Mouse (Mus musculus) kidney, postnatal 0 days (tissue): ENCODE results near the gene D13Ertd608e. TPM values are rescaled to one million over a fixed set of nuclear protein-coding genes. Genes with fewer than 3 reads are reported as not detected.
"Not testable (repeated sequence)": the region's sequence is repeated elsewhere in the genome, so short reads cannot be mapped to it uniquely, and the experiment has no call there.

ENCODE experiments used
- ATAC-seq: fragments of 200-750 bp; cut with Nextera tagmentation; replicated peaks from 2 replicates; pipeline ENCODE4 v1.8.0; 2017; ENCODE audit warnings: low read depth, moderate number of reproducible peaks, moderate TSS enrichment, moderate library complexity; ENCODE audit not compliant: low FRiP score
- DNase-seq: peaks from one replicate; pipeline ENCODE4 v3.0.0-alpha.2; 2016; ENCODE audit warnings: low spot score
- H3K27ac ChIP-seq: fragments of 300-500 bp; sonication (generic); 2 replicates; pipeline ENCODE4 v1.5.1; 2014; ENCODE audit warnings: mild to moderate bottlenecking
- H3K27me3 ChIP-seq: fragments of 300-500 bp; sonication (generic); 2 replicates; pipeline ENCODE4 v1.6.1; 2014; ENCODE audit warnings: low read length, mixed read lengths; ENCODE audit not compliant: insufficient read depth
- H3K36me3 ChIP-seq: fragments of 300-500 bp; sonication (generic); 2 replicates; pipeline ENCODE4 v1.6.1; 2014; ENCODE audit warnings: low read length, mixed read lengths; ENCODE audit not compliant: insufficient read depth
- H3K4me1 ChIP-seq: fragments of 300-500 bp; sonication (generic); replicated peaks from 2 replicates; pipeline ENCODE4 v1.6.1; 2014; ENCODE audit warnings: antibody characterized with exemption, low read length, mixed read lengths; ENCODE audit not compliant: insufficient read depth
- H3K4me2 ChIP-seq: fragments of 300-500 bp; sonication (generic); 2 replicates; pipeline ENCODE4 v1.6.1; 2014; ENCODE audit warnings: mild to moderate bottlenecking, low read length, moderate library complexity, mixed read lengths
- H3K4me3 ChIP-seq: fragments of 300-500 bp; sonication (generic); replicated peaks from 2 replicates; pipeline ENCODE4 v1.5.1; 2014; ENCODE audit warnings: low read depth, low read length
- H3K9ac ChIP-seq: fragments of 300-500 bp; sonication (generic); 2 replicates; pipeline ENCODE4 v1.6.1; 2014; ENCODE audit warnings: low read depth, low read length
- H3K9me3 ChIP-seq: fragments of 300-500 bp; sonication (generic); replicated peaks from 2 replicates; pipeline ENCODE4 v1.6.1; 2016; ENCODE audit warnings: low read length, inconsistent platforms, mixed read lengths
- CTCF ChIP-seq: IDR thresholded peaks from 2 replicates; pipeline ENCODE4 v1.5.1; 2016; ENCODE audit warnings: antibody characterized with exemption, low read depth, mild to moderate bottlenecking, moderate library complexity
- WGBS: fragments of 180-500 bp; shearing (Covaris S2); extraction: QIAGEN DNeasy Blood & Tissue Kit; methylation state at CpG from one replicate; pipeline ENCODE4 v1.1.7; 2014; 5-methylcytosine and 5-hydroxymethylcytosine counted together
- polyA plus RNA-seq: library from polyadenylated mRNA; unstranded; fragments of >200 nt; fragmentation: Nextera tagmentation; extraction: Ambion mirVana; gene quantifications from 2 replicates; pipeline ENCODE4 v1.2.1, GENCODE M21; 2015

Gene D13Ertd608e
- polyA plus RNA-seq, 1 experiment from 2014 or later = not detected

- H3K9ac ChIP-seq = not testable (repeated sequence)
Observed at GRCm38 (mm10) chr13:119837719-119838337, 2.0 kb downstream of the D13Ertd608e start.

GRCm38 (mm10) chr13:119839982-119840381, 4.2 kb downstream of the D13Ertd608e start:
- WGBS = 31% methylated on average over 6 of the region's 6 CpGs

More at GRCm38 (mm10) chr13:119837719-119838337, 2.0 kb downstream of the D13Ertd608e start:
- not testable (repeated sequence) for H3K4me3 ChIP-seq, H3K9me3 ChIP-seq, H3K27ac ChIP-seq, H3K4me2 ChIP-seq, H3K27me3 ChIP-seq, DNase-seq, H3K4me1 ChIP-seq, H3K36me3 ChIP-seq
- 0 out of 2 replicates have a peak, but pooled peaks have one; percentile 41 for ATAC-seq
- WGBS = 6% methylated on average over 14 of the region's 23 CpGs
- TF ChIP-seq CTCF = peak; percentile 40; the same call in 1 of the 2 replicates

GRCm38 (mm10) chr13:119862399-119862798, 26.6 kb downstream of the D13Ertd608e start:
- not testable (repeated sequence) for H3K36me3 ChIP-seq, H3K4me1 ChIP-seq, H3K27ac ChIP-seq, ATAC-seq, H3K9ac ChIP-seq, H3K4me2 ChIP-seq, DNase-seq, H3K9me3 ChIP-seq, H3K4me3 ChIP-seq, H3K27me3 ChIP-seq
- no CpG with 5 or more reads among the region's 6 CpGs for WGBS

More at GRCm38 (mm10) chr13:119839982-119840381, 4.2 kb downstream of the D13Ertd608e start:
- H3K4me1 ChIP-seq, H3K9ac ChIP-seq, H3K27me3 ChIP-seq, H3K36me3 ChIP-seq, H3K27ac ChIP-seq, DNase-seq, H3K4me3 ChIP-seq, ATAC-seq, H3K4me2 ChIP-seq, H3K9me3 ChIP-seq: not testable (repeated sequence)
- TF ChIP-seq CTCF = peak; percentile 58

GRCm38 (mm10) chr13:119864395-119864999, 28.7 kb downstream of the D13Ertd608e start:
- not testable (repeated sequence) for H3K36me3 ChIP-seq, DNase-seq, ATAC-seq, H3K27me3 ChIP-seq, H3K4me2 ChIP-seq, H3K9ac ChIP-seq, H3K4me1 ChIP-seq, H3K9me3 ChIP-seq, H3K4me3 ChIP-seq, H3K27ac ChIP-seq
- 72% methylated on average over 6 of the region's 7 CpGs for WGBS

GRCm38 (mm10) chr13:119886896-119887295, 51.1 kb downstream of the D13Ertd608e start:
- WGBS = 28% methylated on average over 4 of the region's 4 CpGs

GRCm38 (mm10) chr13:119894685-119895084, 58.9 kb downstream of the D13Ertd608e start, which contains the start of gene Tcstv1:
TSS of gene Tcstv1 (minus strand) at chr13:119894785.
- H3K4me1 ChIP-seq, DNase-seq, H3K4me2 ChIP-seq, H3K4me3 ChIP-seq, H3K27ac ChIP-seq, H3K36me3 ChIP-seq, ATAC-seq, H3K9ac ChIP-seq, H3K9me3 ChIP-seq, H3K27me3 ChIP-seq: not testable (repeated sequence)
- 85% methylated on average over 3 of the region's 3 CpGs for WGBS

More at GRCm38 (mm10) chr13:119886896-119887295, 51.1 kb downstream of the D13Ertd608e start:
- H3K9ac ChIP-seq, H3K27me3 ChIP-seq, H3K36me3 ChIP-seq, H3K4me1 ChIP-seq, H3K27ac ChIP-seq, H3K4me2 ChIP-seq, ATAC-seq, DNase-seq, H3K4me3 ChIP-seq, H3K9me3 ChIP-seq: not testable (repeated sequence)

Other genes starting within 250 kb of the D13Ertd608e start
- 0.08 and 0.13 TPM in 2 replicates for gene Ccl28, start 212.2 kb upstream of the D13Ertd608e start, polyA plus RNA-seq
- 153 and 180 TPM in 2 replicates for gene Hmgcs1, start 145.6 kb upstream of the D13Ertd608e start, polyA plus RNA-seq
- gene Nim1k, start 80.1 kb upstream of the D13Ertd608e start, polyA plus RNA-seq = 1.2 and 1.3 TPM in 2 replicates
- gene Zfp131, start 45.1 kb upstream of the D13Ertd608e start, polyA plus RNA-seq = 27.6 and 29.7 TPM in 2 replicates
- gene AF067063, start 5.8 kb upstream of the D13Ertd608e start, polyA plus RNA-seq = not detected in 2 replicates
- gene Tcstv1, start 58.8 kb downstream of the D13Ertd608e start, polyA plus RNA-seq = not detected in 2 replicates
- not detected in 2 replicates for gene Gm21761, start 93.3 kb downstream of the D13Ertd608e start, polyA plus RNA-seq
- not detected in 2 replicates for gene B020031M17Rik, start 114.8 kb downstream of the D13Ertd608e start, polyA plus RNA-seq
- not detected in 2 replicates for gene Gm36079, start 191.0 kb downstream of the D13Ertd608e start, polyA plus RNA-seq
- gene Gm21188, start 216.2 kb downstream of the D13Ertd608e start, polyA plus RNA-seq = 0.12 and 0.19 TPM in 2 replicates